Mouse (Mus musculus) kidney, adult 2 months (tissue): ENCODE measurements at regions not wholly inside any gene's neighbourhood (a gene's known extent, or its start where the extent isn't known, plus 50 kb on each side); places are given as distances from the start of the nearest gene placed in this dataset.

ENCODE experiments used
- CTCF ChIP-seq: fragments of 200-500 bp; conservative IDR thresholded peaks from 2 replicates; pipeline ENCODE4 v1.5.1; 2011; ENCODE audit warnings: low read depth, mild to moderate bottlenecking, control low read depth, low read length, moderate library complexity, mixed read lengths; ENCODE audit not compliant: insufficient read depth, insufficient read length
- POLR2A ChIP-seq: fragments of 200-500 bp; IDR thresholded peaks from one replicate; pipeline ENCODE4 v1.6.1; 2011; ENCODE audit warnings: low read depth, low read length, control low read depth

GRCm38 (mm10) chr13:75514315-75515020 lies 192.1 kb upstream of the Ell2 start:
- TF ChIP-seq POLR2A, result no peak
- TF ChIP-seq CTCF, result no peak
